In the genomic region with DNA sequence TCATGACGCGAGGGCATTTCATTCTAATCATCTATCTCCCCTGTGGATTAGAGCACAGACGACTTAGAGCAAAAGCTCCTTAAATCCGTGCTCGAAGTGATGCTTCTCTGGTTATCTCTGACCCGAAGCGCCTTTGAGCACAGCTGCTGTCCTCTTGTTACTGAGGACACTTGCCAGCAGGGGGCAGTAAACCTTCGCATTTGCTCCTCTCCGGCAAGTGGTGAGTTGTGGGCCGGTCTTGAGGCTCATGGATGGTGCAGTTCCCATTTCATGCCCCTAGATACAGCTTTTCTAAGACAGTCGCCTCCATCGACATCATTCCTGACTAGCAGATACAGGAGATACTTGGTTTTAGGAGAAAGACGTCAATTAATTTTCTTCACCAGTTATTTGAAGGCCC, we compare ENCODE assay signal across 9 mouse cellular contexts. TPM values are rescaled to one million over a fixed set of nuclear protein-coding genes. Genes with fewer than 3 reads are reported as not detected.
DNase-seq lines count a peak whose midpoint lies in the region; ATAC-seq lines count a peak whose summit lies in the region.
"Had no signal": no experiment of that assay in that cellular context is flagged by ENCODE, and none has a peak within 500 bp of the region (broad histone marks: within the 10 kb centered on the region; RNA-seq: fewer than 3 reads in every experiment).

No protein-coding gene starts in this region.

- no peaks in the 10 kb centered on the region for H3K36me3 ChIP-seq in kidney, embryonic 16.5 days (ENCODE audit: insufficient read depth, low read length)
- no peaks in the 10 kb centered on the region for H3K36me3 ChIP-seq in limb, embryonic 10.5 days
- no peaks in the 10 kb centered on the region for H3K36me3 ChIP-seq in neural tube, embryonic 11.5 days (ENCODE audit: control insufficient read depth, insufficient read depth, low read length)

- H3K9me3 ChIP-seq in kidney, embryonic 16.5 days (ENCODE audit: low read length), result no peaks in the 10 kb centered on the region
- H3K9me3 ChIP-seq in limb, embryonic 10.5 days (replicated peaks), result no peaks in the 10 kb centered on the region
- no peaks in the 10 kb centered on the region for H3K9me3 ChIP-seq in neural tube, embryonic 11.5 days (ENCODE audit: control insufficient read depth, low read length)

- no peak overlapping the region for H3K4me3 ChIP-seq in kidney, embryonic 16.5 days (ENCODE audit: low read length)
- no peak overlapping the region for H3K4me3 ChIP-seq in limb, embryonic 10.5 days
- no peak overlapping the region for H3K4me3 ChIP-seq in neural tube, embryonic 11.5 days (ENCODE audit: low read depth, low read length)
- H3K4me3 ChIP-seq: myocyte had no signal

- 25% methylated on average over 13 of the region's 13 CpGs for WGBS in kidney, embryonic 16.5 days
- 25% methylated on average over 13 of the region's 13 CpGs for whole genome bisulfite sequencing in limb, embryonic 10.5 days
- WGBS in neural tube, embryonic 11.5 days, result 26% methylated on average over 13 of the region's 13 CpGs

- DNase-seq in kidney, adult 11 months, result peak; percentile 14
- peak; percentile 45 for DNase-seq in cerebellum, adult 9-11 months
- peak; percentile 52 to 68 for DNase-seq in frontal cortex, postnatal 14 days (ENCODE audit: low spot score in 2 of 2)
- peak; percentile 19 to 70 for DNase-seq in kidney, adult 8-10 months
- DNase-seq in limb, embryonic 10.5 days (ENCODE audit: low spot score), result peak; percentile 82
- peak; percentile 84 for DNase-seq in neural tube, embryonic 11.5 days (ENCODE audit: low spot score)
- peak; percentile 20 to 28 for DNase-seq in thymus, adult 18-20 months

- H3K4me2 ChIP-seq in kidney, embryonic 16.5 days (replicated peaks; ENCODE audit: low read depth, low read length), result no peak overlapping the region
- H3K4me2 ChIP-seq in neural tube, embryonic 11.5 days (ENCODE audit: low read depth), result no peak overlapping the region

- no peaks in the 10 kb centered on the region for H3K4me1 ChIP-seq in kidney, embryonic 16.5 days (ENCODE audit: insufficient read depth, low read length)
- H3K4me1 ChIP-seq in limb, embryonic 10.5 days, result no peaks in the 10 kb centered on the region
- H3K4me1 ChIP-seq in neural tube, embryonic 11.5 days (ENCODE audit: control insufficient read depth, insufficient read depth, low read length), result no peaks in the 10 kb centered on the region

- H3K27me3 ChIP-seq in kidney, embryonic 16.5 days (ENCODE audit: insufficient read depth, low read length), result no peaks in the 10 kb centered on the region
- H3K27me3 ChIP-seq in limb, embryonic 10.5 days (ENCODE audit: low read depth, poor library complexity, severe bottlenecking), result no peaks in the 10 kb centered on the region
- no peaks in the 10 kb centered on the region for H3K27me3 ChIP-seq in neural tube, embryonic 11.5 days (ENCODE audit: control insufficient read depth, insufficient read depth, low read length)

- no peak overlapping the region for H3K27ac ChIP-seq in kidney, embryonic 16.5 days (ENCODE audit: low read length)
- H3K27ac ChIP-seq in limb, embryonic 10.5 days, result no peak overlapping the region
- no peak overlapping the region for H3K27ac ChIP-seq in neural tube, embryonic 11.5 days (ENCODE audit: low read depth, low read length)

- H3K9ac ChIP-seq in kidney, embryonic 16.5 days (replicated peaks; ENCODE audit: low read length), result no peak overlapping the region
- H3K9ac ChIP-seq in neural tube, embryonic 11.5 days (ENCODE audit: low read length), result no peak overlapping the region

- no peak; the same call in 1 of the 2 replicates for ATAC-seq in kidney, embryonic 16.5 days (ENCODE audit: low FRiP score, low TSS enrichment)
- ATAC-seq in neural tube, embryonic 11.5 days (ENCODE audit: insufficient read depth, low FRiP score, low TSS enrichment), result peak; percentile 73; the same call in 1 of the 2 replicates

RNA-seq across cellular contexts. Expression of gene Gm11042, which starts 16.8 kb away (rescaled TPM):
- not detected in 2 replicates for polyA plus RNA-seq in kidney, embryonic 16.5 days (2015; fragmentation: Nextera tagmentation; extraction: Ambion mirVana)
- not detected in 2 replicates for polyA plus RNA-seq in limb, embryonic 10.5 days (2016; fragmentation: Nextera tagmentation; extraction: Ambion mirVana)
- not detected in 2 replicates for polyA plus RNA-seq in neural tube, embryonic 11.5 days (2014; fragmentation: Nextera tagmentation; extraction: Ambion mirVana)
- polyA plus RNA-seq: myocyte had no signal

Comparison
In these comparisons a context has a peak if more than half of its experiments do, and no peak if none do; other contexts are left out.
1. DNase-seq: peak in every context shown above with its lines; median percentile 84 in neural tube, embryonic 11.5 days; 82 in limb, embryonic 10.5 days; 60 in frontal cortex, postnatal 14 days; 45 in cerebellum, adult 9-11 months; 44 in kidney, adult 8-10 months; 24 in thymus, adult 18-20 months; 14 in kidney, adult 11 months.